Mouse (Mus musculus): ENCODE measurements at regions not wholly inside any gene's neighbourhood (a gene's known extent, or its start where the extent isn't known, plus 50 kb on each side); places are given as distances from the start of the nearest gene placed in this dataset.

DNA sequence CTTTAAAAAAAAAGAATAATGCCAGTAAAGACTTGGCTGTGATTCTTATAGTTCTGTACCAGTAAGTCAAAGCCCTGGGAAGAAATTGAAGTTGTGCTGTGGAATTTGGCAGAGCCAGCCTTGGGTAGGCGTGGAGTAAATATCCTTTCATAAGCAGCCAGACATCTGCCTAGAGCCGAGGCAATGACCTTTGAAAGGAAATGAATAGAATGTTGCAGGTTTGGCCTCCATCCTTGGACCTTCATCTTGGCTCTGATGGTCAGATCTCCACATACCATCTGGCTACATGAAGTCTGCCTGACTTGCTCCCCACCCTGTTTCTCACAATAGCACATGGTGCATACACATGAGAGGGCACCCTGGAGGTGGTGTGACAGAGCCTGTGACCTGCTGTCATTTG is 174.9 kb upstream of the Nmur2 start:
- no peak for DNase-seq (ENCODE audit: low spot score, missing footprints)
- H3K36me3 ChIP-seq (ENCODE audit: control insufficient read depth, insufficient read depth, low read length): no peaks in the 10 kb centered on the region
- H3K4me1 ChIP-seq (ENCODE audit: control insufficient read depth, insufficient read depth, low read length): no peaks in the 10 kb centered on the region
- H3K4me2 ChIP-seq: no peak overlapping the region
- H3K4me3 ChIP-seq (ENCODE audit: low read depth, low read length): no peak overlapping the region
- ATAC-seq (ENCODE audit: low FRiP score): no peak
- no peaks in the 10 kb centered on the region for H3K27me3 ChIP-seq (ENCODE audit: control insufficient read depth, insufficient read depth, low read length)
- 81% methylated on average over 2 of the region's 2 CpGs for WGBS
- H3K27ac ChIP-seq (ENCODE audit: low read depth, low read length): no peak overlapping the region
- no peak overlapping the region for H3K9ac ChIP-seq (ENCODE audit: low read length)
- H3K9me3 ChIP-seq (ENCODE audit: control insufficient read depth, low read length): no peaks in the 10 kb centered on the region

DNA sequence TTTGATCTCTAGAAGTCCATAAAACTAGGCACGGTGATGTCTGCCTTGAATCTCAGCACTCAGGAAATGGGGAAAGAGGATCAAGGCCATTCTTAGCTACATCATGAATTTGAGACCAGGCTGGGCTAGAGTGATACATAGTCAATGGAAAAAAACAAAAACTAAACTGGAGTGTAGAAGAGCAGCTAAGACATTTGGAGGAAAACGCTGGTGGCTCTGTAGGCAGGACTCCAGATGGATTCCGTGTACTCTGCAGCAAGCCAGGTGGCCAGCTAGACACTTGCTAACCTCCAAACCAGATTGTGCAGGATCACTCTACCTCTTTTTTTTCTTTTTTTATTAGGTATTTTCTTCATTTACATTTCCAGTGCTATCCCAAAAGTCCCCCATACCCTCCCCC is 161.0 kb upstream of the Nmur2 start:
- 94% methylated on average over 3 of the region's 3 CpGs for WGBS
- Histone ChIP-seq H3K36me3 (ENCODE audit: control insufficient read depth, insufficient read depth, low read length) (no peaks in the 10 kb centered on the region), H3K9ac (ENCODE audit: low read length) (no peak overlapping the region), H3K4me3 (ENCODE audit: low read depth, low read length) (no peak overlapping the region), H3K9me3 (ENCODE audit: control insufficient read depth, low read length) (no peaks in the 10 kb centered on the region), H3K27ac (ENCODE audit: low read depth, low read length) (no peak overlapping the region), H3K4me2 (no peak overlapping the region), H3K27me3 (ENCODE audit: control insufficient read depth, insufficient read depth, low read length) (no peaks in the 10 kb centered on the region), H3K4me1 (ENCODE audit: control insufficient read depth, insufficient read depth, low read length) (no peaks in the 10 kb centered on the region)
- no peak for ATAC-seq (ENCODE audit: low FRiP score)
- no peak for DNase-seq (ENCODE audit: low spot score, missing footprints)

DNA sequence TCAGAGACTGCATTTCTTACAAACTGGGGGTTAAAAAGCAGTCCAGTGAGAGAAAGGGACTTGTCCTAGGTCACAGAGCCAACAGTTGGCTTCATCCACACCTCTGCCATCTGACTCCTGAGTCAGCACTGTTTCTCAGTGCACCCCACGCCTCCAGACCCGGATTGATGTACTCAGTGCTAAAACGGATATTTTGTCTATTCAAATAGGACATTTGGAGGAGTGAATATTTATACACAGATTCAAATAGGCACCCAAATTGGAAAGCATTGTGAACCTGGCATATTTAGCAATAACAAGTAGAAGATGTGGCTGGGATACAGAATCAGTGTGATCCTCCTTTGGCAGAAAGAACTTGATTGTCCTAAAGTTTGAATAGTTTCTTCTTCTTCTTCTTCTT is 154.5 kb upstream of the Nmur2 start:
- DNase-seq (ENCODE audit: low spot score, missing footprints) (no peak), ATAC-seq (ENCODE audit: low FRiP score) (no peak)
- no peaks in the 10 kb centered on the region for H3K36me3 ChIP-seq (ENCODE audit: control insufficient read depth, insufficient read depth, low read length)
- no peaks in the 10 kb centered on the region for H3K9me3 ChIP-seq (ENCODE audit: control insufficient read depth, low read length)
- 79% methylated on average over 3 of the region's 3 CpGs for WGBS
- no peaks in the 10 kb centered on the region for H3K4me1 ChIP-seq (ENCODE audit: control insufficient read depth, insufficient read depth, low read length)
- no peaks in the 10 kb centered on the region for H3K27me3 ChIP-seq (ENCODE audit: control insufficient read depth, insufficient read depth, low read length)
- no peak overlapping the region for H3K9ac ChIP-seq (ENCODE audit: low read length)
- no peak overlapping the region for H3K4me3 ChIP-seq (ENCODE audit: low read depth, low read length)
- H3K4me2 ChIP-seq: no peak overlapping the region
- H3K27ac ChIP-seq (ENCODE audit: low read depth, low read length): no peak overlapping the region

DNA sequence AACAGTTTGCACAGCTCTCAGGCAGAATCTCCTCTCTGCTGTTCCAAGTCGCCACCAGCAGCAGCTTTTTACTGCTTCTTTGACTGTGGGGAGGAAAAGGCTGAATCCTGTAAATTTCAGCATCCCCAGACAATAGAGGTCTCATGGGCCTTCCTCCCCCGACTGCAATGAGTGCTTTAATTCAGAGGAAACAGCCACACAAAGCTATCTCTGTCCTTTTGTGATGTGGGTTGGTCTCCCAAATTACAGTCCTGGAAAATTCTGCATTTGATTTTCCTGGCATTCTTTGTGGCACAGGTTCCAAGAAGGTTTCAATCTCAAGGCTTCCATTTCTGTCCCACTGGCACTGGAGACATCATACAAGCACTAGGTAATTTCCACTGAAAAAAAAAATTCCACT is 152.6 kb upstream of the Nmur2 start:
- H3K9ac ChIP-seq (ENCODE audit: low read length): no peak overlapping the region
- no peak for DNase-seq (ENCODE audit: low spot score, missing footprints)
- no peak for ATAC-seq (ENCODE audit: low FRiP score)
- H3K9me3 ChIP-seq (ENCODE audit: control insufficient read depth, low read length): no peaks in the 10 kb centered on the region
- no peaks in the 10 kb centered on the region for H3K27me3 ChIP-seq (ENCODE audit: control insufficient read depth, insufficient read depth, low read length)
- H3K36me3 ChIP-seq (ENCODE audit: control insufficient read depth, insufficient read depth, low read length): no peaks in the 10 kb centered on the region
- H3K4me1 ChIP-seq (ENCODE audit: control insufficient read depth, insufficient read depth, low read length): no peaks in the 10 kb centered on the region
- no peak overlapping the region for H3K4me3 ChIP-seq (ENCODE audit: low read depth, low read length)
- 62% methylated on average over 2 of the region's 2 CpGs for WGBS
- no peak overlapping the region for H3K27ac ChIP-seq (ENCODE audit: low read depth, low read length)
- H3K4me2 ChIP-seq: no peak overlapping the region

DNA sequence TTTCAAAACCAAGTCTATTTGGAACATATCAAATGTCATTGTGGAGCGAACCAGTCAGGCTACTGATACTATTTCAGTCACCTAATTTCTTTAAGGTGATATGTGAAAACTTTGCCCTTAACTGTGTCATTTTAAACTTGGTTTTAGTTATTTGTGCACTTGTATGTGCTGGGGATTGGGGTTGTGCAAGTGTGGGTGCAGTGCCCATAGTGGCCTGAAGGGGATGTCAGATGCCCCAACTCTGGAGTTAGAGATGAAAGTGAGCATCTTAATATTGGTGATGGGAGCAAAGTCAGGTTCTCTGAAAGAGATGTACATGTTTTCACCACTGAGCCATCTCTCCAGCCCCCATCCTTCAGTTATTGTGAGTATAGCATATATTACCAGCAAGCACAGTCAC is 133.1 kb upstream of the Nmur2 start:
- no peak overlapping the region for H3K4me2 ChIP-seq
- H3K27me3 ChIP-seq (ENCODE audit: control insufficient read depth, insufficient read depth, low read length): no peaks in the 10 kb centered on the region
- DNase-seq (ENCODE audit: low spot score, missing footprints) (peak; percentile 70), ATAC-seq (ENCODE audit: low FRiP score) (no peak)
- H3K9me3 ChIP-seq (ENCODE audit: control insufficient read depth, low read length): no peaks in the 10 kb centered on the region
- no peaks in the 10 kb centered on the region for H3K4me1 ChIP-seq (ENCODE audit: control insufficient read depth, insufficient read depth, low read length)
- no peak overlapping the region for H3K4me3 ChIP-seq (ENCODE audit: low read depth, low read length)
- no peak overlapping the region for H3K27ac ChIP-seq (ENCODE audit: low read depth, low read length)
- no peak overlapping the region for H3K9ac ChIP-seq (ENCODE audit: low read length)
- 76% methylated on average over 1 of the region's 1 CpGs for WGBS
- no peaks in the 10 kb centered on the region for H3K36me3 ChIP-seq (ENCODE audit: control insufficient read depth, insufficient read depth, low read length)

DNA sequence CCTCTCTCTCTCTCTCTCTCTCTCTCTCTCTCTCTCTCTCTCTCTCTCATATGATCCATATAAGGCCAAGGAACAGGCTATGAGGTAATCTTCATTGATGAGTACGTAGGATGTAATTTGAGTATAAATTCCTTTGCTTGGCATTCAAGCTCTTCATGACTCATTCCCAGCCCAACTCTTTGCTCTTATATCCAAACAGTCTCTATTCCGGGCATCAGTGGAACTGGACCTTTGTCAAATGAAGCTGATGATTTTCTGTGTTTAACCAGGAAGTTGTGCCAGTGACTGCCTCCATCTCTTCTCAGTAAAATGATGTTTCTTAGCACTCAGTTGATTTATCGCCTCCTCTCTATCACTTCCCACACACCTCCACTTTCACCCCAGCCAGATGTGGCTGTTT is 132.4 kb upstream of the Nmur2 start:
- Histone ChIP-seq H3K27ac (ENCODE audit: low read depth, low read length) (no peak overlapping the region), H3K36me3 (ENCODE audit: control insufficient read depth, insufficient read depth, low read length) (no peaks in the 10 kb centered on the region), H3K4me3 (ENCODE audit: low read depth, low read length) (no peak overlapping the region), H3K9me3 (ENCODE audit: control insufficient read depth, low read length) (no peaks in the 10 kb centered on the region), H3K4me2 (no peak overlapping the region), H3K27me3 (ENCODE audit: control insufficient read depth, insufficient read depth, low read length) (no peaks in the 10 kb centered on the region), H3K4me1 (ENCODE audit: control insufficient read depth, insufficient read depth, low read length) (no peaks in the 10 kb centered on the region), H3K9ac (ENCODE audit: low read length) (no peak overlapping the region)
- DNase-seq (ENCODE audit: low spot score, missing footprints) (no peak), ATAC-seq (ENCODE audit: low FRiP score) (no peak)
- WGBS: 97% methylated on average over 3 of the region's 3 CpGs

DNA sequence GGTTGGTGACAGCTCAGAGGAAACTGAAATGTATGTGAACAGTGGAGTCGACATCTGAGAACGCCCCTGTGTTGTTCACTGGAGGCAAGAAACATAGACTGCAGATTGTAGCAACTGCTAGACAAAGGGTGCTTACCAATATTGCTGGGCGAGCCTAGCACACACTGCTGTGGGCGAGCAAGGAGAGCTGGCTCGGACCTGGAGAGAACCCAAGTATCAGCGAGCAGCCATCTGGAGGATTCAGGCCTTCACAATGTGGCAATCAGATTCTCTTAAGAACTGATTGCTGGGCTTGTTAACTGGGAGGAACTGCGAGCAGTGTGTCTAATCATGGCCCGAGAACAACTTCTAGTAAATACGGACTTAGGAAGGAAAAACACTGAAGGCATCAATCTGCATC is 128.8 kb upstream of the Nmur2 start:
- Histone ChIP-seq H3K4me2 (no peak overlapping the region), H3K27me3 (ENCODE audit: control insufficient read depth, insufficient read depth, low read length) (no peaks in the 10 kb centered on the region), H3K9ac (ENCODE audit: low read length) (no peak overlapping the region), H3K4me1 (ENCODE audit: control insufficient read depth, insufficient read depth, low read length) (no peaks in the 10 kb centered on the region), H3K36me3 (ENCODE audit: control insufficient read depth, insufficient read depth, low read length) (no peaks in the 10 kb centered on the region), H3K4me3 (ENCODE audit: low read depth, low read length) (no peak overlapping the region), H3K27ac (ENCODE audit: low read depth, low read length) (no peak overlapping the region), H3K9me3 (ENCODE audit: control insufficient read depth, low read length) (no peaks in the 10 kb centered on the region)
- 84% methylated on average over 9 of the region's 9 CpGs for WGBS
- DNase-seq (ENCODE audit: low spot score, missing footprints): peak; percentile 59
- no peak for ATAC-seq (ENCODE audit: low FRiP score)

DNA sequence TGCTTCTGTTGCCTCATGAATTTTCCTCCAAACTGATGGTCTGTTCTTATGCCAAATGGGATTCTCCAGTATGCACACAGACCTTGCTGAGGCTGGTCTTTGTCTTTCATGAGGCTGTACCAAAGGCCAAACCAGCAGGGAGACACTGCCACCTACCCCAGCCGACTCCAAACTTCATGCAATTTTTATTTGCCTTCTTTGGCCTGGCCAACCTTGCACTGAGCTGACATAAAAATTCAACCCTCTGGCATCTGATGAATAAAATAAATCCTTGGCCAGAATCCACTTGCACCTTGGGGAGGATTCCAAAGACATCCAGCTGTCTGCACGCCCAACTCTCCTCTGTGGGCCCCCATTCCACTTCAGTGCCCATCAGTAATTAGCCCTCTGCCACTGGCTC is 126.0 kb upstream of the Nmur2 start:
- DNase-seq (ENCODE audit: low spot score, missing footprints) (no peak), ATAC-seq (ENCODE audit: low FRiP score) (no peak)
- no peaks in the 10 kb centered on the region for H3K27me3 ChIP-seq (ENCODE audit: control insufficient read depth, insufficient read depth, low read length)
- no peaks in the 10 kb centered on the region for H3K4me1 ChIP-seq (ENCODE audit: control insufficient read depth, insufficient read depth, low read length)
- no peaks in the 10 kb centered on the region for H3K9me3 ChIP-seq (ENCODE audit: control insufficient read depth, low read length)
- no peak overlapping the region for H3K4me2 ChIP-seq
- WGBS: 24% methylated on average over 2 of the region's 2 CpGs
- H3K36me3 ChIP-seq (ENCODE audit: control insufficient read depth, insufficient read depth, low read length): no peaks in the 10 kb centered on the region
- no peak overlapping the region for H3K9ac ChIP-seq (ENCODE audit: low read length)
- H3K27ac ChIP-seq (ENCODE audit: low read depth, low read length): no peak overlapping the region
- H3K4me3 ChIP-seq (ENCODE audit: low read depth, low read length): no peak overlapping the region

DNA sequence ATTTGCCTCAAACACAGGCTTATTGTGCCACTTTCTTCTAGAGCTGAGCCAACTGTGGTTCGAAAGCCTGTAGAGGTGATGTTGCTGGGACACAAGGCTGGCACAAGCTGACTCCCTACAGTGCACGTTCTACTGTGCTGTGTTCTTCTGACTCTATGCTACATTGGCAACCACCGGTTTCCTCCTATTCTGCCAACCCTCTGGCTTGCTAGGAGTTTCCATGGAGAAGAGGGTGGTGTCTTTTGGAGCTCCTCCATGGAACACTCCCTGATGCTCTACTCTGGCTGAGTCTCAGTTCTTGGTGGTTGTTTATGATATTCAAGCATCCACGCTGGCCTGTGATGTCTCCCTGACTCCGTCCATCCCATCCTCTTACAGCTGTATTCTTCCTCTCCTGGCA is 124.9 kb upstream of the Nmur2 start:
- Histone ChIP-seq H3K27me3 (ENCODE audit: control insufficient read depth, insufficient read depth, low read length) (no peaks in the 10 kb centered on the region), H3K4me3 (ENCODE audit: low read depth, low read length) (no peak overlapping the region), H3K27ac (ENCODE audit: low read depth, low read length) (no peak overlapping the region), H3K36me3 (ENCODE audit: control insufficient read depth, insufficient read depth, low read length) (no peaks in the 10 kb centered on the region), H3K9ac (ENCODE audit: low read length) (no peak overlapping the region), H3K9me3 (ENCODE audit: control insufficient read depth, low read length) (no peaks in the 10 kb centered on the region), H3K4me2 (no peak overlapping the region), H3K4me1 (ENCODE audit: control insufficient read depth, insufficient read depth, low read length) (no peaks in the 10 kb centered on the region)
- WGBS: 86% methylated on average over 5 of the region's 5 CpGs
- no peak for ATAC-seq (ENCODE audit: low FRiP score)
- DNase-seq (ENCODE audit: low spot score, missing footprints): peak; percentile 41

DNA sequence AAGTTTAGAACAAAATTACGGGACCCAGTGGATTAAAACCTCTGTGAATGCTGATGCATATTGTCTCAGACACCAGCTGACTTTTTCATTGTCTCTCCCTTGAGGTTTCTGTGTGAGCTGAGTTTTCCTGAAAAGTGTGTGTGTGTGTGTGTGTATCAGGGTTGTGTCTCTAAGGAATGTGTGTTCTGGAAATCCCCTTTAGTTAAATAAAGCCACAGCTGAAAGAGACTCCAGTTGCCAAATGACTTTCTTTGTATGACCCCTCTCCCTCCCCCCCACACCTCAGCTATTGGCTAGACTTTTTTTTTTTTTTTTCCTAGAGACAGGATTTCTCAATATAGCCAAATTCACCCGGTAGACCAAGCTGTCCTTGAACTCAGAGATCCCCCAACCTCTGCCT is 119.5 kb upstream of the Nmur2 start:
- no peak for ATAC-seq (ENCODE audit: low FRiP score)
- DNase-seq (ENCODE audit: low spot score, missing footprints): peak; percentile 70
- Histone ChIP-seq H3K36me3 (ENCODE audit: control insufficient read depth, insufficient read depth, low read length) (no peaks in the 10 kb centered on the region), H3K9ac (ENCODE audit: low read length) (no peak overlapping the region), H3K4me1 (ENCODE audit: control insufficient read depth, insufficient read depth, low read length) (no peaks in the 10 kb centered on the region), H3K27me3 (ENCODE audit: control insufficient read depth, insufficient read depth, low read length) (no peaks in the 10 kb centered on the region), H3K4me2 (no peak overlapping the region), H3K27ac (ENCODE audit: low read depth, low read length) (no peak overlapping the region), H3K9me3 (ENCODE audit: control insufficient read depth, low read length) (no peaks in the 10 kb centered on the region), H3K4me3 (ENCODE audit: low read depth, low read length) (no peak overlapping the region)
- 38% methylated on average over 2 of the region's 2 CpGs for WGBS
